Mouse (Mus musculus) kidney, adult 11 months (tissue): ENCODE measurements around the gene Ppox.

Experiments
- DNase-seq: peaks from one replicate; pipeline ENCODE4 v3.0.0; 2022

Gene Ppox

DNA sequence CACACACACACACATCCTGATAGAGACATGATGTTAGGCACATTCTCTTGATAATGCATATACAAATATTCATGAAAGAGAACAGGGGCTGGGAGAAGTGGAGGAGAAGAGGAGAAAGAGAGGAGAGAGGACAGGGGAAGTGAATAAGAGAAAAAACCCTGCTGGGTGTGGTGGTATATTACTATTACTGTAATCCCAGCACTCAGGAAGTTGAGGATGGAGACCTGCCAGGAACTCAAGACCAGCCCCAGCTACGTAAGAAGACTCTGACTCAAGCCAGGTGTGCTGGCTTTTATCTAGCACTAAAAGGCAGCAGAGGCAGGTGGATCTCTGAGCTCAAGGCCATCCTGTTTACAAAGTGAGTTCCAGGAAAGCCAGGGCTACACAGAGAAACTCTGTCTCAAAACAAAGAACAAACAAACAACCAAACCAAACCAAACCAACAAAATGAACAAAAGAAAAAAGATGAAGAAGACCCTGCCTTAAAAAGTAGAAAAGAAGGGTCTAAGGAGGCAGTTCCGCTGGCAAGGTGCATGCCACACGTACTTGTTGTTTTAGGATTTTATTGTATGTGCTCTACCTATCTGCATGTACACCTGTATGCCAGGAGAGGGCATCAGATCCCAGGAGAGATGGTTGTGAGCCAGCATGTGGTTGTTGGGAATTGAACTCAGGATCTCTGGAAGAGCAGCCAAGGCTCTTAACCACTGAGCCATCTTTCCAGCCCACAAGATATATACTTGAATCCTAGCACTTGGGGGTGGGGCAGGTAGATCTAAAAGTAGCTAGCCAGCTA is 17.1 kb downstream of the Ppox start:
- no peak for DNase-seq

DNA sequence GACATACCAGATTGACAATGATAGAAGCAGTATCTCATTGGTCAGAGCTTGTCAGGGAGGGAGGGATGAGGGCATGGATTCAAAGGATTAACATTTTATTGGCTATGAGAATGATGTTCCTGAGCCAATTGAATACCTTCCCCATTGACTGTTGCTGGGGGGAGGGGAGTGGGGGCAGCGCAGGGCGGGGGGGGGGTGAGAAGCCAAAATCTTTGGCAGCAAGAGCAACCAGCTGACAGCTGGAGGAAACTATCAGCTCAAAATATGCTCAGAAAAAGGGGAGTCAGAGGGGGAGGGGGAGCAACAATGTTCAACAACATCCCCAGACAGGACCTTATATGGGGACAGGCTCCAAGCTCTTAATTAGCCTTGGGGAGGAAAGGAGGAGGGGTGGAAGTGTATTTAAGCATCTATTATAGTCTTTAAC is 17.8 kb downstream of the Ppox start:
- no peak for DNase-seq

DNA sequence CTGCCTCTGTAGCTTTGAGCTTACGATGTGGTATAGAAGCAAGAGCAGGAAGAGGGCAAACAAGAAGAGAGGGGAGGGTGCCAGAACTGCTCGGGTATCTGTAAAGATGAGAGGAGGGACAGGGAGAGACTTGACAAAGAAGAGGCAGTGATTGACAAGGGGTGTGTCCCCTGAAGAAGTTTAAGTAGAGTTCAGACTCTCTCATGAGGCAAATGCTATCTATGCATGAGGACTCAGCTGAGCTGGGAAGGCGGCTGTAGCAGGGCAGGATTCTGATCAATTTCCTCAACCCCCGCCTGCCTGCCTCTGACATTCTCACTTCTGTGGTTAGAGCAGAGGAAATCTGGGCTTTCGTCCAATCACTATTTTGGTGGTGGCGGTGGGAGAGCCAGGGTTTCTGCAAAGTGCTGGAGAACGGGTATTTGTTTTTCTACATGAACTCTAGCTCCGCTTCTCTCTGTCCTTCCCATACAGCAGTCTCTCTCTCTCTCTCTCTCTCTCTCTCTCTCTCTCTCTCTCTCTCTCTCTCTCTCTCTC is 18.3 kb downstream of the Ppox start:
- peak; percentile 57 for DNase-seq

DNA sequence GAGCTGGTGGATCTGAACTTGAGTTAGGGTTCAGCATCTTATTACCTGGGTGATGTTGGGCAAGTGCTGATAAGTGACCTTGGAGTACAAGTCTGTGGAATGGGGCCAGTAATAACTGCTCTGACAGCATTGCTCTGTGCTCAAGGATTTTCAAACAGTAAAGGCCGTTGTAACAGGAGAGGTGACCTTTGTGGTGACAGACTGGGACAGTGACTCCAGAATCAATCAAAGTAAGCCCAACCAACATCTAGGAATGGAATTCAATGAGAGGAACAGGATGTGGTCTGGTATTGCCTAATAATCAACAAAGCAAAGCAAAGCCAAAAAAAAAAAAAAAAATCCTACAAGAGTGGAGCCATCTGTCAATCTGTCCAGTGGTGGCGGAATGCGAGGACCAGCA is 20.7 kb downstream of the Ppox start:
- no peak for DNase-seq

DNA sequence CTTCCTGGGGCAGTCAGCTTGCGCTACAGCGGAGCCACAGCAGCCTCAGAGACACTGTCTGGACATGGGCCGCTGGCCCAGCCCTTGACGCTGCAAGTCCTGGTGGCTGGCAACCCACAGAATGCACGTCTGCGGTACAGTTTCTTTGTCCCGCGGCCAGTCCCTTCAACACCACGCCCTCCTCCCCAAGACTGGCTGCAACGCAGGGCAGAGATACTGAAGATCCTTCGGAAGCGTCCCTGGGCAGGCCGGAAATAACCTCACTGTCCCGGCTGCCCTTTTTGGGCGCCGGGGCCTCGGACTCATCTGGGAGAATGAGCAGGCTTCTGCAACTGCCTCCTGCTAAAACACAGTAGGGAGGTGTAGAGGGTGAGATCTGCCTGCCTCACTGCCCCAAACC is 22.1 kb downstream of the Ppox start:
- DNase-seq: no peak

DNA sequence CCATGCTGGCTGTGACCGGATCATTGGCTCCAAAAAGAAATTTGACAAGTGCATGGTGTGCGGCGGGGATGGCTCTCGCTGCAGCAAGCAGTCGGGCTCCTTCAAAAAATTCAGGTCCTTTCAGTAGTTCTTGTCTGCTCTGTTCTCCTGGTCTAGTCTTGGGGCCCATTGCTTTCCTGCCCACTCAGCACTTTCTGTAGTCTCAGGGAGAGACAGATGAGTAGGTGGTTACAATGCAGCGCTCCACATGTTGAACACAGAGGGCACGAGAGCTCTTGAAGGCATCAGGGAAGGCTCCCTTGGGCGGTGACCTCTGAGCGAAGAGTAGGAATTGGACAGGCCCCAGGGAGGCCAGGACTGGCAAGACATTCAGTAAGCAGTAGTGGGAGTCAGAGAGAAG is 23.2 kb downstream of the Ppox start:
- DNase-seq: no peak

DNA sequence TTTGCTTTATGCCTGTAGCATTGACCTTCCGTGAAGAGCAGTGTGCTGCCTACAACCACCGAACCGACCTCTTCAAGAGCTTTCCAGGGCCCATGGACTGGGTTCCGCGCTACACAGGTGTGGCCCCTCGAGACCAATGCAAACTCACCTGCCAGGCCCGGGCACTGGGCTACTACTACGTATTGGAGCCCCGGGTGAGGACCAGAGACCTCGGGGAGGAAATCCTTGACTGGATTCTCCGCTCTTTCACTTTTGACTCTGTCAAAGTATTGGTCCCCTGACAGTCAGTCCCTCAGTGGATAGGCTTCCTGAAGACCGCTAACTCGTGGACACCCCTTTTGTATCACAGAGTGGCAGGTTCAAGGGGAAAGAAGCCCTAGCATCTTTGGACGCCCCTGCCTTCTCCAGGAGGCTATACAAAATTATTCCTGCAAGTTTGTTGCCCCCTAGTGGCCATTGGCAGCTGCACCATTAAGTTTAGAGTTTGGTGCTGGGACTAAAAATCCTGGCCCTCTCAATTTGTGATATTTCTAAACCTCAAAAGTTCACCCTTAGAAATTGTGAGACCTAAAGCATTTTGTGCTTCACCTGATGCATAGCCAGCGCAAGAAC is 23.9 kb downstream of the Ppox start:
- peak; percentile 57 for DNase-seq

DNA sequence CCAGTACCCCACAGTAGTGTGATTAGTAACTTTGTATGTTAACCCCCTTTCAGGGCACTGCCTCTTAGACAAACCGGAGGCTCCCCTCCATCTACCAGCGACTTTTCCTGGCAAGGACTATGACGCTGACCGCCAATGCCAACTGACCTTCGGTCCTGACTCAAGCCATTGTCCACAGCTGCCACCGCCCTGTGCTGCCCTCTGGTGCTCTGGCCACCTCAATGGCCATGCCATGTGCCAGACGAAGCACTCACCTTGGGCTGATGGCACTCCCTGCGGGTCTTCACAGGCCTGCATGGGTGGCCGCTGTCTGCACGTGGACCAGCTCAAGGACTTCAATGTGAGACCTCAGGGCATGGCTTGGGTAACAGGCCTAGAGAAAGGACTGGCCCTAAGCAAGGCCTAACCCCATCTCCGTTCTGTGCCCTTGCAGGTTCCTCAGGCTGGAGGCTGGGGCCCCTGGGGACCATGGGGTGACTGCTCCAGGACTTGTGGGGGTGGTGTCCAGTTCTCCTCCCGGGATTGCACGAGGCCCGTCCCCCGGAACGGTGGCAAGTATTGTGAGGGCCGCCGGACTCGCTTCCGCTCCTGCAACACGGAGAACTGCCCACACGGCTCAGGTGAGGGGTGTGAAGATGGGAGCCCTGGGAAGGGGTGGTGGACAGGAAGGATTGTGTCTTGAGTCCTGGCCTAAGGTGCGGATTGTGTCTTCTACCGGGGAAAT is 24.7 kb downstream of the Ppox start:
- peak; percentile 63 for DNase-seq

DNA sequence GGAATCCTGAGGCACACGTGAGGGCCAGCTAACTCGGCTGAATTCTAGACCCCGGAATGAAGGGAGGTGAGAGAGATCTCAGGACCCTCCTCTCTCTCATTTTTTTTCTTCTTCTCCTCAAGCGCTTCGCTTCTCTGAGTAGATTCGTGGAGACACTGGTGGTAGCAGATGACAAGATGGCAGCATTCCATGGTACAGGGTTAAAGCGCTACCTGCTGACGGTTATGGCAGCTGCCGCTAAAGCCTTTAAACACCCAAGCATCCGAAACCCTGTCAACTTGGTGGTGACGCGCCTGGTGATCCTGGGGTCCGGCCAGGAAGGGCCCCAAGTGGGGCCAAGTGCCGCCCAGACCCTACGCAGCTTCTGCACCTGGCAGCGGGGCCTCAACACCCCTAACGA is 28.6 kb downstream of the Ppox start:
- DNase-seq: no peak

DNA sequence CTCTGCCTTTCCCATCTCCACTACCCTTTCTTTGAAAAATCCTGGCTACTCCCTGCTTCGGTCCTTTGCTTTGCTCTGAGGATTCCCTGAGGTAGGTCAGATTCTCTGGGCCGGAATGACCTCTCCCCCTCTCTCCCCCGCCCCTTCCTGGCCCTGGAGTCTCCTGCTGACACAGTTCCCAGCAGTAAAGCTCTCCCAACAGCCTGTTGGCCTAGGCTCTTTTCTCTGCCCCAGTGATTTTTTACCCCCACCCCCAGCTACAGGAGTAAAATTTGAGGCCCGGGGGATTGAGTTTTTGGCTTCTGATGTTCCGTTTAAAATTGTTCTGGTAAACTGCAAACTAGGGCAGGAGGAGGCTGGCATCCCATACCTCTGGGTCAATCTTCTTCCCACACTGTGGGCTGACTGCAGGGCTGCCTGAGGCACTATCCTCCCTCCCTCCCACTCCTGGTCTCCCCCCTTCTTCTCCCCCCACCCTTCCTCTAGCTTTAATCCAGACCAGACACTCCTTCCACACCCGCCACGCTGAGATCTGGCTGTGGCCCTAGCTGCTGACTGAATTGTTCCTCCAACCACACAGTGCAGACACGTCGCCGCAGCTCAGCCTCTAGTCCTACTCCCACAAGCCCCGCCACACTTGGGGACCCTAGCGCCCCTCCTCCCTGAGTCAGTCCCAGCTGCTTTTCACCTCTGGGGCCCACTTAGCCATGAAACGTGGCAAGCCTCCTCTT is 29.2 kb downstream of the Ppox start:
- no peak for DNase-seq

DNA sequence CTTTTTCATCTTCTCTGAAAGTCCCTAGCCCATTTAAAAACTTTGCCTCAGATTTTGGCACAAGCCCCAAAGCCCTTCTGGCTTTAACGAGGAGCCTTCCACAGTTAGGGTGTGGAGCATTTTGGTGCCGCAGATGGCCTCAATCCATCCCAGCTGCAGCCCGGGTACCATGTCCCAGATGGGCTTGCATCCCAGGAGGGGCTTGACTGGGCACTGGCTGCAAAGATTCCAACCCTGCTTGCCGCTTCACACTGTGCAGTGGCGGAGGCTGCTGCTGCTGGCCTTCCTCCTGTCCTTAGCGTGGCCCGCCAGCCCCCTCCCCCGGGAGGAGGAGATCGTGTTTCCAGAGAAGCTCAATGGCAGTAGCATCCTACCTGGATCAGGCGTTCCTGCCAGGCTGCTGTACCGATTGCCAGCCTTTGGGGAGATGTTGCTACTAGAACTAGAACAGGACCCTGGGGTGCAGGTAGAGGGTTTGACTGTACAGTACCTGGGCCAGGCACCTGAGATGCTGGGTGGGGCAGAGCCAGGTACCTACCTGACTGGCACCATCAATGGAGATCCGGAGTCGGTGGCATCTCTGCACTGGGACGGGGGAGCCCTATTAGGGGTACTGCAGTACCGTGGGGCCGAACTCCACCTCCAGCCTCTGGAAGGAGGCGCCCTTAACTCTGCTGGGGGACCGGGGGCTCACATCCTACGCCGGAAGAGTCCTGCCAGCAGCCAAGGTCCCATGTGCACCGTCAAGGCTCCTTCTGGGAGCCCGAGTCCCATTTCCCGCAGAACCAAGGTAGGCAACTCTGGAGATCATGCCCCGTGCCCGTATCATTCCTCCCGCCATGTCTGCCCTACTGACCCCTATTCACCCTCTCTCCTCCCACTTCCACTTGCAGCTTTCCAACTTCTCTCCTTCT is 30.0 kb downstream of the Ppox start, which contains the start of gene Ndufs2:
Gene Ndufs2 (minus strand): TSS at position 709 of the 914 bp plus-strand sequence.
- no peak for DNase-seq

DNA sequence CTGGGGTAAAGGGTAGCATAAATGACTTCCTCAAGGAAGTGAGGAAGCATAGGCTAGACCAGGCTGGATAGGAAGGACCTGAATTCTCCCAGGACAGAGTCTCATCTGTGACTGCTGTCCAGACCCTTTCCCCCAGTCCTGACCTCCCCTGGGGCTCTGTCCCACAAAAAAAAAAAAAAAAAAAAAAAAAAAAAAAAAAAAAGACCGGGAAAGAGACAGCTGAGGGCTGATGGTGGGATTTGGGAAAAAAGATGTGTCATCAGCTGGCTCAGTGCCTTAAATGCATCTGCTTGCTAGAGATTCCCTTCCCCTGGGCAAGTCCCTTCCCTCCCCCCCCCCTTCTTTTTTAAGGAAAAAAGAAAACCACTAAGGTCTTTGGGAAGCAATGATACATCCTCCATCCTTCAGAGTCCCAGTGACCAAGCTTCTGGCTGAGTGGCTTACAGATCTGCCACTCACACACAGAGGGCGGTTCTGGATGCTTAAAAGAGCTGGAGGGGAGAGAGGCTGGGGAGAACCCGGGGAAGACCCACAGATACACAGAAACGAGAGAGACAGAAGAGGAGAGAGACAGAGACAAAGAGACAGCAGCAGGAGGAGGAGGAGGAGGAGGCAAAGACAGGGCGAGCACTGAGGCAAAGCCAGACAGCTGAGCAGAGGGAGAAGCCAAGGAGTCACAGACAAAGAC is 30.9 kb downstream of the Ppox start, which contains the start of gene Adamts4:
Gene Adamts4 (plus strand): TSS at position 509 of the 688 bp plus-strand sequence.
- no peak for DNase-seq

DNA sequence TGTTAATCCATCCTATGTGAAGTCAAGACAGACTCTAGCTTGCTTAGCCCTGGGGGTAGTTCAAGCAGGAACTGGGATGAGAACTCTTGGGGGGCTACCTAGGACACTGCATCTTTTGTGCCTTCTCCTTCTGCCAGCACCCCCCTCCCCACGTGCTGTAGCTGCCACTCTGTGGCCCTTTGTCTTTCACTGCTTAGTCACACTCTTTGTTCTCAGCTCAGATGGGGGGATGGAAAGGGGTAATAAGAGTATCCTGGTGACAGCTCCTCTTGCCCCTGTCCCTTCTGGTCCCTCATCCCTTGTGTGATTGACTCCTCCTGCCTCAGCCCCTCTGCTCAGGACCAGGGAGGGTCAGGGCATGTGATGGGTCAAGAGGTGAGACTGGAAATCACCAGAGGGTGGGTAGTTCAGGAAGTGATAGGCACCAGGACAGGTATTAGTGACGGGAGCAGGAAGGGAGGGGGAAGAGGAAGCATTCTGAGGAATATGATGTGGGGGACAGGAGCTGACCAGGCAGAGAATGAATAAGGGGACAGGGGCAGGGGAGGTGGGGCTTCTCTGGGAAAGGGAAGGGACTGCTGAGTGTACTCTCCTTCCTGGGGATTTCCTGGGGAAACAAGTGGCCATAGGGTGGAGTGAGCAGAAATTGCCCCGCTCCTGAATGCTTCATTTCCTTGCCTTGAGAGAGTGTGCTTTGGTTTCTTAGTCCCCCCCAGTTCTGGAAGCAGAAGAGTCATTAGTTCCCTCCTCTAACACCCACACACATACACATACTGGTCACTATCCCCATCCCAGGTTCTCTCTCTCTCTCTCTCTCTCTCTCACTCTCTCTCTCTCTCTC is 32.4 kb downstream of the Ppox start:
- no peak for DNase-seq

DNA sequence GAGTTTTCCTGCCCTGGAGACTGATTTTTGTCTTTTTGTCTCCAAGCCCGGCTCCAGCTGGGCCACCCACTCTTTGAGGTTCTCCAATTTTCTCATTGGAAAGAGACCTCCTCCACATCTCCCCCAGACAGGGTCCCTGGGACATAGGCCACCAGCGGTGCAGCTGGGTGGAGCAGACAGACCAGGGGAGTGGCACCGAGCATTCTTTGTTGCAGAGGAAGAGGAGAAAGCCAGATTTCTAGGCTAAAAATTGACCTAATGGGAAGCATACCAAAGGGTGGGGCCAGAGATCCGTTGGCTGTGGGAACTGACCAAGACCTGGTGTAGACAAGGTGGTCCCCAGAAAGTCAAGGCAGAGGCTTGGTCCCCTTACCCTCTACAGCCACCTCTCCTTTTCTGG is 33.1 kb downstream of the Ppox start:
- DNase-seq: no peak

DNA sequence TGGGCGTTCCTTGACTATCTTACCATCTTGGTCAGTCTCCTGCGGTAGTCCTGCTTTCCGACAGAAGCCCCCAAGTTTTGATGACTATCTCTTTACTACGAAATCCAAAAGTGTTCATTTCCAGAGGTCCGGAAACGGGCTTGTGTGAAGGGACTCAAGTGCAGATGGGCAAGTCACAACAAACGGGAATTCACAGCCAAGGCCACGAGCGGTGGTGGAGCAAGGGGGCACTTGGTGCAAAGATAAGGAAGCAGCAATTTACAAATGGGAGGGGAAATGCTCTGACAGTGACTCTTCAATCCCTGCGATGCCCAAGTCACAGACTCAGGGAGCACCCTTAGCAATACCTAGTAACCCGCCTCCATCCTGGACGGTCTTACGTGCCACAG is 33.5 kb downstream of the Ppox start:
- DNase-seq: no peak

DNA sequence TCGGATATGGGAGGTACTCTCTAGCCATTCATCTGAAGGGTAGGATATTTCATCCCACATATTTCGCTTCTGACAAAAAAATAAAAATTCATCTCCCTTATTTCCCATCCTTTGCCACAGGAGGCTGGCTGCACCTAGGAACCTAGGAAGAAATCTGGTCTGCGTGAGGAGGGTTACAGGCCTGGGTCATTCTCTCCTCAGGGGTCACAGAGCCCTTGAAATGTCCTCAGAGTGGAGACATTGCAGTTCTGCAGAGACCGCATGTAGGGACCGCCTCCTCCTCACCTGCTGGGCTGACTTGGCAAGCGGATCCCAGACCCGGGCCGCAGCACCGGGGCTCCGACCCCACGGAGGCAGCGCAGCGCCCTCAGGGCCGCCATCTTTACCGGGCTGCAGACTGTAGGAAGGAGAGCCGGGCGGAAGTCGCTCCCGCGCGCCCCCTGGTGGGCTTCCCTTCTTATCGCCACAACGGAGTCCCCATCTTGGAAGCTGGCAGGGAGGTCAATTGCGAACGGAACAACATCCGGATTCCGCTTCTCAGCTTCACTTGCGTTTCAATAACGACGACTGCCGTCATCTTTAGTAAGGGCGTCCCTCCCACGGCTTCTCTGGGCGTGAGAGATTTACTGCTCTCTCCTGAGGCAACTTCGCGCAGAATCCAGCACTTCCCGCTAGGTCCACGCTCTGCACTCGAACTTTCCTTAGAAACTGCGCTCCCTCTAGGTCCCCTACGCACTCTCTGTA is 34.1 kb downstream of the Ppox start:
- peak; percentile 98 for DNase-seq

DNA sequence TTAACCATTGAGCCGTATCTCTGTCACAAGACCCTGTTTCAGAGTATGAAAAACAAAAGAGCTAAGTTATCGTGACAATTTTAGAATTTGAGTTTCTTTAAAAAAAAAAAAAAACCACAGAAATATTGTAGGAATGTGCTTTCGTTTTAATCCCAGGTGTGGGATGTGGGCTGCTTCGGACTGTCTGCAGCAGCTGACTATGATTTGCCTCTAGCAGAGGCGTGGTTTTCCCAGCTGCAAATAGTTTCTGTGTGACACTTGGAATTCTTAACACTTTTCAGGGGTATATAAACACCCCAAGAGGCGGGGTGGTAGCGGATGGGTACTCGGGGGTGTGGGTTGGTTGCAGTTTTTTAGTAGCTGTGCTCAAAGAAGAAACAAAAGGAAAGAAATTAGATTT is 35.6 kb downstream of the Ppox start:
- DNase-seq: no peak

DNA sequence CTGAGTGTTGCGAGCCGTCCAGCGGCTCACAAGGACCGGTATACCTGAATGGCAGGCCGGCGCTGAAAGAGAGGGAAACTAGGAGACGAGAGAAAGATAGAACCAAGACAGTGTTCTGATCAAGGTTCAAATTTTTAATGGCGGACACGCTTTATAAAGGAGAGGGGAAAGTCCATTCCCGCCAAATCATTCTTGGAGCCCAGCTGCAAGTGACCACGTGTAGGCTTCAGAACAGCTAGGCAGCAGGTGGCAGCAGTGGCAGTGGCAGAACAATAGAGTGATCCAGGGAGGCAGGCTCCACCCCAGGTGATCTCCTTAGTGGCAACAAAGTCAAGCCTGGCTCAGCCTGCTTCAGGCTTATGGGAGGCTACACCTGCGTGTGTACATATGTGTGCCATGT is 39.0 kb downstream of the Ppox start:
- DNase-seq: peak; percentile 44

DNA sequence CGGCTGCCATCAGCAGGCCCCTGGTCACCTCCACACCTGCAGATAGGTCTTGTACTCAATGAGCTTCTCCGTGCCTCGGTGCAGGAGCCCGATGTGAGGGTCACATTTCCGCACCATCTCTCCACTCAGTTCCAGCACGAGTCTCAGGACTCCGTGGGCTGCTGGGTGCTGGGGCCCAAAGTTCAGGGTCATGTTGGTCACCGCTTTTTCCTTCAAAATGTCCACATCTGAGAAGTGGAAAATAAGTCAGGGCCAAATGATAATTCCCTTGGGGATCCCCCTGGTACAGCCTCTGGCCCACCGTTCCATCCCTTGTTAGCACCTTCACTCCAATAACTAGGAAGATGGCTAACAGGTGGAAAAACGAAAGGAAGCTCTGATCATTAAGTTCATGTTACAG is 40.1 kb downstream of the Ppox start:
- DNase-seq: no peak
